In genomic region chr2:103022728-103023127, GRCm38 (mm10) we compare ENCODE assay signal across 23 mouse cellular contexts. TPM values are rescaled to one million over a fixed set of nuclear protein-coding genes. Genes with fewer than 3 reads are reported as not detected.
A peak's percentile ranks its signal among the peaks of the same experiment; 100 is the strongest.
DNase-seq lines count a peak whose midpoint lies in the region; ATAC-seq lines count a peak whose summit lies in the region.
"Had no signal": no experiment of that assay in that cellular context is flagged by ENCODE, and none has a peak within 500 bp of the region (broad histone marks: within the 10 kb centered on the region; RNA-seq: fewer than 3 reads in every experiment).

No protein-coding gene starts in this region.

- no peak overlapping the region for H3K27ac ChIP-seq in hindbrain, embryonic 14.5 days
- no peak overlapping the region for H3K27ac ChIP-seq in hindbrain, embryonic 12.5 days
- 0 out of 2 replicates have a peak overlapping the region, but pooled peaks have one; percentile 23 for H3K27ac ChIP-seq in midbrain, embryonic 10.5 days (replicated peaks)
- H3K27ac ChIP-seq in midbrain, embryonic 13.5 days = no peak overlapping the region
- H3K27ac ChIP-seq in forebrain, embryonic 16.5 days (ENCODE audit: low read length) = no peak overlapping the region
- peak overlapping the region; percentile 26; the same call in 1 of the 2 replicates for H3K27ac ChIP-seq in midbrain, embryonic 16.5 days (ENCODE audit: low read length)
- H3K27ac ChIP-seq: embryonic facial prominence, embryonic 12.5 days; heart, adult 2 months; heart, embryonic 13.5 days; limb, embryonic 12.5 days; macrophage had no signal

- H3K27me3 ChIP-seq in hindbrain, embryonic 14.5 days (ENCODE audit: control insufficient read depth, insufficient read depth, low read length) = no peaks in the 10 kb centered on the region
- H3K27me3 ChIP-seq in hindbrain, embryonic 12.5 days = no peaks in the 10 kb centered on the region
- H3K27me3 ChIP-seq in midbrain, embryonic 10.5 days (ENCODE audit: low read depth, poor library complexity, severe bottlenecking) = no peaks in the 10 kb centered on the region
- no peaks in the 10 kb centered on the region for H3K27me3 ChIP-seq in midbrain, embryonic 13.5 days
- no peaks in the 10 kb centered on the region for H3K27me3 ChIP-seq in forebrain, embryonic 16.5 days (replicated peaks; ENCODE audit: control insufficient read depth, insufficient read depth, low read length)
- H3K27me3 ChIP-seq in midbrain, embryonic 16.5 days (ENCODE audit: control insufficient read depth, insufficient read depth, low read depth, low read length) = no peaks in the 10 kb centered on the region
- H3K27me3 ChIP-seq: embryonic facial prominence, embryonic 12.5 days; heart, embryonic 13.5 days; limb, embryonic 12.5 days had no signal

- no peaks in the 10 kb centered on the region; the same call in 1 of the 2 replicates for H3K36me3 ChIP-seq in hindbrain, embryonic 14.5 days (replicated peaks; ENCODE audit: control insufficient read depth, insufficient read depth)
- 0 out of 2 replicates have a peak, but pooled peaks cover 10% of the 10 kb centered on the region for H3K36me3 ChIP-seq in hindbrain, embryonic 12.5 days
- H3K36me3 ChIP-seq in midbrain, embryonic 10.5 days = peaks cover 30% of the 10 kb centered on the region
- 0 out of 2 replicates have a peak, but pooled peaks cover 12% of the 10 kb centered on the region for H3K36me3 ChIP-seq in midbrain, embryonic 13.5 days
- peaks cover 5% of the 10 kb centered on the region; the same call in 1 of the 2 replicates for H3K36me3 ChIP-seq in forebrain, embryonic 16.5 days (ENCODE audit: control insufficient read depth, insufficient read depth)
- 0 out of 2 replicates have a peak, but pooled peaks cover 11% of the 10 kb centered on the region for H3K36me3 ChIP-seq in midbrain, embryonic 16.5 days (ENCODE audit: control insufficient read depth, insufficient read depth, low read length)

- no peak overlapping the region for H3K4me2 ChIP-seq in hindbrain, embryonic 14.5 days (replicated peaks)
- H3K4me2 ChIP-seq in hindbrain, embryonic 12.5 days (replicated peaks) = no peak overlapping the region
- H3K4me2 ChIP-seq in midbrain, embryonic 13.5 days (replicated peaks) = no peak overlapping the region
- no peak overlapping the region for H3K4me2 ChIP-seq in forebrain, embryonic 16.5 days (ENCODE audit: low read length)
- H3K4me2 ChIP-seq in midbrain, embryonic 16.5 days (ENCODE audit: low read length) = no peak overlapping the region
- H3K4me2 ChIP-seq: embryonic facial prominence, embryonic 12.5 days; heart, embryonic 13.5 days; limb, embryonic 12.5 days; liver, embryonic 11.5 days had no signal

- WGBS in hindbrain, embryonic 14.5 days = 74% methylated on average over 3 of the region's 3 CpGs
- 82% methylated on average over 3 of the region's 3 CpGs for WGBS in hindbrain, embryonic 12.5 days
- WGBS in midbrain, embryonic 10.5 days = 89% methylated on average over 3 of the region's 3 CpGs
- 63% methylated on average over 3 of the region's 3 CpGs for WGBS in midbrain, embryonic 13.5 days
- 30% methylated on average over 3 of the region's 3 CpGs for WGBS in forebrain, embryonic 16.5 days
- WGBS in midbrain, embryonic 16.5 days = 49% methylated on average over 3 of the region's 3 CpGs

- ATAC-seq in hindbrain, embryonic 14.5 days (ENCODE audit: low FRiP score) = peak; percentile 24; the same call in 1 of the 2 replicates
- ATAC-seq in hindbrain, embryonic 12.5 days (ENCODE audit: low FRiP score) = no peak
- ATAC-seq in midbrain, embryonic 13.5 days = no peak
- peak; percentile 67 for ATAC-seq in forebrain, embryonic 16.5 days
- ATAC-seq in midbrain, embryonic 16.5 days = no peak
- ATAC-seq: intestine, postnatal 0 days; liver, postnatal 0 days had no signal

- no peak overlapping the region for H3K4me3 ChIP-seq in hindbrain, embryonic 14.5 days (replicated peaks; ENCODE audit: low read length)
- no peak overlapping the region for H3K4me3 ChIP-seq in hindbrain, embryonic 12.5 days
- H3K4me3 ChIP-seq in midbrain, embryonic 10.5 days = no peak overlapping the region
- H3K4me3 ChIP-seq in midbrain, embryonic 13.5 days (replicated peaks) = no peak overlapping the region
- no peak overlapping the region for H3K4me3 ChIP-seq in forebrain, embryonic 16.5 days (replicated peaks; ENCODE audit: low read length)
- H3K4me3 ChIP-seq in midbrain, embryonic 16.5 days (ENCODE audit: low read depth, low read length) = no peak overlapping the region
- H3K4me3 ChIP-seq: embryonic facial prominence, embryonic 12.5 days; heart, adult 2 months; heart, embryonic 13.5 days; limb, embryonic 12.5 days had no signal

- 0 out of 2 replicates have a peak, but pooled peaks cover 3% of the 10 kb centered on the region for H3K4me1 ChIP-seq in hindbrain, embryonic 14.5 days (replicated peaks; ENCODE audit: control insufficient read depth, insufficient read depth, low read length)
- H3K4me1 ChIP-seq in hindbrain, embryonic 12.5 days = peaks cover 2% of the 10 kb centered on the region; the same call in 1 of the 2 replicates
- peaks cover 21% of the 10 kb centered on the region for H3K4me1 ChIP-seq in midbrain, embryonic 10.5 days
- H3K4me1 ChIP-seq in midbrain, embryonic 13.5 days (replicated peaks) = peaks cover 18% of the 10 kb centered on the region
- H3K4me1 ChIP-seq in forebrain, embryonic 16.5 days (replicated peaks; ENCODE audit: control insufficient read depth, insufficient read depth, low read length) = peaks cover 18% of the 10 kb centered on the region
- H3K4me1 ChIP-seq in midbrain, embryonic 16.5 days (ENCODE audit: control insufficient read depth, insufficient read depth, low read length) = peaks cover 5% of the 10 kb centered on the region; the same call in 1 of the 2 replicates
- H3K4me1 ChIP-seq: embryonic facial prominence, embryonic 12.5 days; limb, embryonic 12.5 days had no signal

- no peaks in the 10 kb centered on the region for H3K9me3 ChIP-seq in hindbrain, embryonic 14.5 days (ENCODE audit: control insufficient read depth, low read length)
- no peaks in the 10 kb centered on the region for H3K9me3 ChIP-seq in hindbrain, embryonic 12.5 days (replicated peaks)
- H3K9me3 ChIP-seq in midbrain, embryonic 10.5 days (replicated peaks) = no peaks in the 10 kb centered on the region
- H3K9me3 ChIP-seq in midbrain, embryonic 13.5 days = no peaks in the 10 kb centered on the region
- no peaks in the 10 kb centered on the region for H3K9me3 ChIP-seq in forebrain, embryonic 16.5 days (ENCODE audit: control insufficient read depth, low read length)
- H3K9me3 ChIP-seq in midbrain, embryonic 16.5 days (replicated peaks; ENCODE audit: control insufficient read depth, low read length, poor library complexity, severe bottlenecking) = no peaks in the 10 kb centered on the region
- H3K9me3 ChIP-seq: embryonic facial prominence, embryonic 12.5 days; heart, embryonic 13.5 days; limb, embryonic 12.5 days had no signal

- no peak for DNase-seq in hindbrain, embryonic 14.5 days (ENCODE audit: low spot score)
- DNase-seq in midbrain, embryonic 10.5 days (ENCODE audit: low spot score) = no peak
- no peak for DNase-seq in gastrocnemius, adult 18-20 months (ENCODE audit: low spot score)
- DNase-seq: adrenal gland, adult 2 months; cerebellum, adult 2 months; cerebellum, postnatal 25 days; gastrocnemius, postnatal 14 days; heart, adult 2 months; heart, postnatal 14 days; kidney, postnatal 25 days; liver, postnatal 0 days; right cerebral cortex, postnatal 14 days; spleen, adult 18-20 months had no signal

- no peak overlapping the region for H3K9ac ChIP-seq in hindbrain, embryonic 14.5 days
- no peak overlapping the region for H3K9ac ChIP-seq in hindbrain, embryonic 12.5 days
- H3K9ac ChIP-seq in midbrain, embryonic 13.5 days (replicated peaks) = no peak overlapping the region
- no peak overlapping the region for H3K9ac ChIP-seq in forebrain, embryonic 16.5 days (replicated peaks; ENCODE audit: low read depth, low read length)
- no peak overlapping the region for H3K9ac ChIP-seq in midbrain, embryonic 16.5 days (ENCODE audit: low read depth, low read length)
- H3K9ac ChIP-seq: embryonic facial prominence, embryonic 12.5 days; heart, embryonic 13.5 days; limb, embryonic 12.5 days; liver, postnatal 0 days had no signal

RNA-seq across cellular contexts. Expression of gene Pdhx, which starts 50.6 kb away (rescaled TPM):
- 62.8 and 73.5 TPM in 2 replicates for polyA plus RNA-seq in hindbrain, embryonic 14.5 days (2014; fragmentation: Nextera tagmentation; extraction: Ambion mirVana)
- 42.4 and 46.4 TPM in 2 replicates for polyA plus RNA-seq in hindbrain, embryonic 12.5 days (2016; fragmentation: Nextera tagmentation; extraction: Ambion mirVana)
- 41.3 and 49.3 TPM in 2 replicates for polyA plus RNA-seq in midbrain, embryonic 10.5 days (2016; fragmentation: Nextera tagmentation; extraction: Ambion mirVana)
- polyA plus RNA-seq in midbrain, embryonic 13.5 days (2015; fragmentation: Nextera tagmentation; extraction: Ambion mirVana) = 61.7 and 65.7 TPM in 2 replicates
- 61.0 and 63.5 TPM in 2 replicates for polyA plus RNA-seq in forebrain, embryonic 16.5 days (2015; fragmentation: Nextera tagmentation; extraction: Ambion mirVana)
- polyA plus RNA-seq in midbrain, embryonic 16.5 days (2015; fragmentation: Nextera tagmentation; extraction: Ambion mirVana) = 70.9 and 74.8 TPM in 2 replicates
- total RNA-seq in gastrocnemius, adult 18-20 months (2021) = 10 to 100 TPM; 86.1 to 89.6 TPM

RNA-seq across cellular contexts. Expression of gene Apip, which starts 50.7 kb away (rescaled TPM):
- 51.3 and 54.8 TPM in 2 replicates for polyA plus RNA-seq in hindbrain, embryonic 14.5 days (2014; fragmentation: Nextera tagmentation; extraction: Ambion mirVana)
- polyA plus RNA-seq in hindbrain, embryonic 12.5 days (2016; fragmentation: Nextera tagmentation; extraction: Ambion mirVana) = 58.6 and 59.7 TPM in 2 replicates
- 62.3 and 64.5 TPM in 2 replicates for polyA plus RNA-seq in midbrain, embryonic 10.5 days (2016; fragmentation: Nextera tagmentation; extraction: Ambion mirVana)
- 45.2 and 48.3 TPM in 2 replicates for polyA plus RNA-seq in midbrain, embryonic 13.5 days (2015; fragmentation: Nextera tagmentation; extraction: Ambion mirVana)
- polyA plus RNA-seq in forebrain, embryonic 16.5 days (2015; fragmentation: Nextera tagmentation; extraction: Ambion mirVana) = 44.9 and 48.3 TPM in 2 replicates
- 43.0 and 43.3 TPM in 2 replicates for polyA plus RNA-seq in midbrain, embryonic 16.5 days (2015; fragmentation: Nextera tagmentation; extraction: Ambion mirVana)
- 10 to 100 TPM; 45.3 to 48.4 TPM for total RNA-seq in gastrocnemius, adult 18-20 months (2021)

Comparison
In these comparisons a context has a peak if more than half of its experiments do, and no peak if none do; other contexts are left out.
1. ATAC-seq: peak in hindbrain, embryonic 14.5 days (single experiment) and forebrain, embryonic 16.5 days (single experiment); none in hindbrain, embryonic 12.5 days (single experiment), midbrain, embryonic 13.5 days (single experiment) and midbrain, embryonic 16.5 days (single experiment).
2. H3K27ac ChIP-seq: peak in midbrain, embryonic 10.5 days (single experiment) and midbrain, embryonic 16.5 days (single experiment); none in hindbrain, embryonic 14.5 days (single experiment), hindbrain, embryonic 12.5 days (single experiment), midbrain, embryonic 13.5 days (single experiment) and forebrain, embryonic 16.5 days (single experiment).